Mouse (Mus musculus): ENCODE results near the gene Ttyh2. TPM values are rescaled to one million over a fixed set of nuclear protein-coding genes. Genes with fewer than 3 reads are reported as not detected.

Gene Ttyh2
- polyA plus RNA-seq, 1 experiment from 2014 or later = 11.7 TPM

- Histone ChIP-seq H3K36me3 (no peaks in the 10 kb centered on the region), H3K27me3 (no peaks in the 10 kb centered on the region), H3K4me2 (no peak overlapping the region), H3K9ac (no peak overlapping the region), H3K4me1 (peaks cover 8% of the 10 kb centered on the region), H3K27ac (no peak overlapping the region), H3K9me3 (no peaks in the 10 kb centered on the region), H3K4me3 (no peak overlapping the region)
- ATAC-seq (ENCODE audit: borderline replicate concordance, extremely low read depth, low FRiP score, low TSS enrichment) = no peak
- 84% methylated on average over 10 of the region's 10 CpGs for WGBS
Observed at GRCm38 (mm10) chr11:114720535-114720934, 45.3 kb downstream of the Ttyh2 start.

GRCm38 (mm10) chr11:114722438-114722837, 47.2 kb downstream of the Ttyh2 start:
- WGBS = 82% methylated on average over 8 of the region's 8 CpGs
- Histone ChIP-seq H3K27ac (no peak overlapping the region), H3K4me3 (no peak overlapping the region), H3K4me1 (peaks cover 11% of the 10 kb centered on the region), H3K4me2 (no peak overlapping the region), H3K36me3 (no peaks in the 10 kb centered on the region), H3K27me3 (no peaks in the 10 kb centered on the region), H3K9ac (no peak overlapping the region), H3K9me3 (no peaks in the 10 kb centered on the region)
- ATAC-seq (ENCODE audit: borderline replicate concordance, extremely low read depth, low FRiP score, low TSS enrichment) = no peak

DNA sequence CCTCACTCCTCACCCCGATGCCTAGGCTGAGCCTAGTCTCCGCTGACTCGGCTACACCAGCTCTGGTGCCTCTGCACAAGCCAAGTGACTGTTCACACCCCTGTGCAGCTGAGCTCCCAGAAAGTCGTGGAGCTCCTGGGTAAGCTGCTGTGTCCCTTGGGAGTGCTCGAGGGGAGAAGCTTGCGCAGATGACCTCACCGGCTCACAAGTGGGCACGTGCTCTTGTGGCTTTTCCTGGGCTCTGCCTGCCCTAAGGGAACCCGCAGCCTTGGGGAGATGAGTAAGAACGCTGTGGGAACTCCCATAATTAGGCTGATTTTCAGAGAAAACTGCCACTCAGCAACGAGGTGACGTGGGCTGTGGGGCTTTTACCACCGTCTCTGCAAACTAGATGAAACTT, 47.8 kb downstream of the Ttyh2 start:
- H3K27ac ChIP-seq = no peak overlapping the region
- no peak overlapping the region for H3K9ac ChIP-seq
- H3K27me3 ChIP-seq = no peaks in the 10 kb centered on the region
- WGBS = 67% methylated on average over 13 of the region's 13 CpGs
- H3K4me2 ChIP-seq = no peak overlapping the region
- H3K9me3 ChIP-seq = no peaks in the 10 kb centered on the region
- H3K4me3 ChIP-seq = no peak overlapping the region
- ATAC-seq (ENCODE audit: borderline replicate concordance, extremely low read depth, low FRiP score, low TSS enrichment) = no peak
- H3K4me1 ChIP-seq = peaks cover 15% of the 10 kb centered on the region
- H3K36me3 ChIP-seq = no peaks in the 10 kb centered on the region

- ATAC-seq (ENCODE audit: borderline replicate concordance, extremely low read depth, low FRiP score, low TSS enrichment) = no peak
- no peak overlapping the region for H3K9ac ChIP-seq
- no peak overlapping the region for H3K4me3 ChIP-seq
- H3K4me2 ChIP-seq = no peak overlapping the region
- peak overlapping the region; percentile 15 for H3K27ac ChIP-seq
- H3K36me3 ChIP-seq = no peaks in the 10 kb centered on the region
- 47% methylated on average over 11 of the region's 11 CpGs for WGBS
- H3K9me3 ChIP-seq = no peaks in the 10 kb centered on the region
- no peaks in the 10 kb centered on the region for H3K27me3 ChIP-seq
- H3K4me1 ChIP-seq = peaks cover 18% of the 10 kb centered on the region
Observed at GRCm38 (mm10) chr11:114724787-114725590, 49.8 kb downstream of the Ttyh2 start.

- WGBS = 7% methylated on average over 34 of the region's 34 CpGs
- no peaks in the 10 kb centered on the region for H3K36me3 ChIP-seq
- H3K4me3 ChIP-seq = peak within 1 kb of the TSS; percentile 31
- H3K27ac ChIP-seq = no peak within 1 kb of the TSS
- no peak within 1 kb of the TSS for H3K9ac ChIP-seq
- no peaks in the 10 kb centered on the region for H3K9me3 ChIP-seq
- peaks cover 18% of the 10 kb centered on the region for H3K4me1 ChIP-seq
- peak; percentile 77 for ATAC-seq (ENCODE audit: borderline replicate concordance, extremely low read depth, low FRiP score, low TSS enrichment)
- H3K27me3 ChIP-seq = no peaks in the 10 kb centered on the region
- peak within 1 kb of the TSS; percentile 56 for H3K4me2 ChIP-seq
Observed at GRCm38 (mm10) chr11:114726965-114727825, 52.0 kb downstream of the Ttyh2 start, which contains the start of gene Dnaic2. TSS of gene Dnaic2 (plus strand) at chr11:114727408.

- no peaks in the 10 kb centered on the region for H3K27me3 ChIP-seq
- WGBS = 29% methylated on average over 5 of the region's 5 CpGs
- no peak overlapping the region for H3K9ac ChIP-seq
- no peak overlapping the region for H3K4me3 ChIP-seq
- no peaks in the 10 kb centered on the region for H3K9me3 ChIP-seq
- H3K27ac ChIP-seq = no peak overlapping the region
- H3K4me2 ChIP-seq = peak overlapping the region; percentile 56
- no peaks in the 10 kb centered on the region for H3K36me3 ChIP-seq
- no peak for ATAC-seq (ENCODE audit: borderline replicate concordance, extremely low read depth, low FRiP score, low TSS enrichment)
- H3K4me1 ChIP-seq = peaks cover 18% of the 10 kb centered on the region
Observed at GRCm38 (mm10) chr11:114727826-114728186, 52.6 kb downstream of the Ttyh2 start.

GRCm38 (mm10) chr11:114728333-114728732, 53.1 kb downstream of the Ttyh2 start:
- H3K4me2 ChIP-seq = no peak overlapping the region
- peaks cover 18% of the 10 kb centered on the region for H3K4me1 ChIP-seq
- no peaks in the 10 kb centered on the region for H3K27me3 ChIP-seq
- no peak for ATAC-seq (ENCODE audit: borderline replicate concordance, extremely low read depth, low FRiP score, low TSS enrichment)
- 36% methylated on average over 5 of the region's 5 CpGs for WGBS
- no peaks in the 10 kb centered on the region for H3K9me3 ChIP-seq
- no peaks in the 10 kb centered on the region for H3K36me3 ChIP-seq
- no peak overlapping the region for H3K27ac ChIP-seq
- no peak overlapping the region for H3K4me3 ChIP-seq
- no peak overlapping the region for H3K9ac ChIP-seq

DNA sequence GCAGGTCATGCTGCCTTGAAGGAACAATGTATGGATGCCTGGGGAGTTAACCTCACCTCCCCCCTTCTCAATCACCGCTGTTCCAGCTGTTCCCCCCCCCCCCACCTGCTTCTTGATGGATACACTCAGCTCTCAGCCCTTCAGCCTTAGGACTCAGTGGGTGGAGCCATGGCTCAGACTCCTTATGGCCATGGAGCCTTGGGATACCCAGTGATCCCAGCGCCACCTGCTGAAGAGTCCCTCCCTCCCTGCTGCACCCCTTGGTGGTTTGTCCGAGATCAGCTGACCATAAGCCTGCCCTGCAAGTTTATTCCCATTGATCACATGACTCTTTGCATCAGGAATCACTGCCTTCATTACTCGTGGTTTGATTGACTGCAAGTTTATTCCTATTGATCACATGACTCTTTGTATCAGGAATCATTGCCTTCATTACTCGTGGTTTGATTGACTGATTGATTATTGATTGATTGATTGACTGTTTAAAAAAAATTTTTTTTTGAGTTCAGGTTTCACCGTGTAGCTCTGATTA, 54.7 kb downstream of the Ttyh2 start:
- Histone ChIP-seq H3K4me1 (peaks cover 15% of the 10 kb centered on the region), H3K27ac (no peak overlapping the region), H3K36me3 (no peaks in the 10 kb centered on the region), H3K9ac (no peak overlapping the region), H3K4me3 (no peak overlapping the region), H3K4me2 (no peak overlapping the region), H3K9me3 (no peaks in the 10 kb centered on the region), H3K27me3 (no peaks in the 10 kb centered on the region)
- WGBS = 41% methylated on average over 6 of the region's 6 CpGs
- ATAC-seq (ENCODE audit: borderline replicate concordance, extremely low read depth, low FRiP score, low TSS enrichment) = no peak

- no peak overlapping the region for H3K9ac ChIP-seq
- no peak for ATAC-seq (ENCODE audit: borderline replicate concordance, extremely low read depth, low FRiP score, low TSS enrichment)
- WGBS = 74% methylated on average over 4 of the region's 4 CpGs
- peaks cover 10% of the 10 kb centered on the region for H3K4me1 ChIP-seq
- no peak overlapping the region for H3K27ac ChIP-seq
- H3K36me3 ChIP-seq = no peaks in the 10 kb centered on the region
- H3K4me3 ChIP-seq = no peak overlapping the region
- H3K4me2 ChIP-seq = no peak overlapping the region
- no peaks in the 10 kb centered on the region for H3K9me3 ChIP-seq
- H3K27me3 ChIP-seq = no peaks in the 10 kb centered on the region
Observed at GRCm38 (mm10) chr11:114731711-114732110, 56.5 kb downstream of the Ttyh2 start.

GRCm38 (mm10) chr11:114732890-114733289, 57.7 kb downstream of the Ttyh2 start:
- no peak for ATAC-seq (ENCODE audit: borderline replicate concordance, extremely low read depth, low FRiP score, low TSS enrichment)
- peaks cover 3% of the 10 kb centered on the region; the same call in 1 of the 2 replicates for H3K4me1 ChIP-seq
- H3K4me3 ChIP-seq = no peak overlapping the region
- no peaks in the 10 kb centered on the region for H3K9me3 ChIP-seq
- 72% methylated on average over 22 of the region's 22 CpGs for WGBS
- H3K27ac ChIP-seq = no peak overlapping the region
- H3K36me3 ChIP-seq = no peaks in the 10 kb centered on the region
- no peak overlapping the region for H3K4me2 ChIP-seq
- H3K27me3 ChIP-seq = no peaks in the 10 kb centered on the region
- no peak overlapping the region for H3K9ac ChIP-seq

DNA sequence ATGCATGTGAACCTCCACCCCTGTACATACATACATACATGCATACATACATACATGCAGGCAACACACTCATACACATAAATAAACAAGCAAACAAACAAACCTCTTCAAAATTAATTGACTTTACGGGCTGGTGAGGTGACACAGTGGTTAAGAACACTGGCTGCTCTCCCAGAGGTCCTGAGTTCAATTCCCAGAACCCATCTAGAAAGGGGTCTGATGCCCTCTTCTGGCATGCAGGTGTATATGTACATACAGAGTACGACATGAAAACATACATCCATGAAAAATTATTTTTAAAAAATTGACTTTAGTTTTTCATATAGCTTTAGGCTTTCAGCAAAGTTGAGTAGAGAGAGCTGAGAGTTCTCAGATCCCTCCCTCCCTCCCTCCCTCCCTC, 60.9 kb downstream of the Ttyh2 start:
- Histone ChIP-seq H3K4me3 (no peak overlapping the region), H3K4me2 (no peak overlapping the region), H3K36me3 (no peaks in the 10 kb centered on the region), H3K9me3 (no peaks in the 10 kb centered on the region), H3K9ac (no peak overlapping the region), H3K4me1 (no peaks in the 10 kb centered on the region), H3K27me3 (no peaks in the 10 kb centered on the region), H3K27ac (no peak overlapping the region)
- ATAC-seq (ENCODE audit: borderline replicate concordance, extremely low read depth, low FRiP score, low TSS enrichment) = no peak
- WGBS = 61% methylated on average over 2 of the region's 2 CpGs
